13 mouse cellular contexts compared by ENCODE assay signal in genomic region chr8:98016540-98016939, GRCm38 (mm10).
"Had no signal": no experiment of that assay in that cellular context is flagged by ENCODE, and none has a peak within 500 bp of the region (broad histone marks: within the 10 kb centered on the region; RNA-seq: fewer than 3 reads in every experiment).

No protein-coding gene starts in this region.

- H3K9ac ChIP-seq: kidney, embryonic 15.5 days; limb, embryonic 15.5 days; lung, embryonic 14.5 days; neural tube, embryonic 13.5 days had no signal

- H3K4me3 ChIP-seq: kidney, embryonic 15.5 days; left cerebral cortex, adult 2 months; limb, embryonic 15.5 days; midbrain, embryonic 10.5 days; neural tube, embryonic 13.5 days had no signal

- H3K27me3 ChIP-seq: kidney, embryonic 15.5 days; limb, embryonic 15.5 days; neural tube, embryonic 13.5 days had no signal

- DNase-seq: kidney, adult 2 months; kidney, postnatal 14 days; lung, embryonic 14.5 days; lung, postnatal 10 days; lung, postnatal 4 days; midbrain, embryonic 14.5 days; right cerebral cortex, postnatal 14 days; thymus, postnatal 4 days had no signal

- H3K36me3 ChIP-seq: kidney, embryonic 15.5 days; limb, embryonic 15.5 days; midbrain, embryonic 10.5 days; neural tube, embryonic 13.5 days had no signal

- H3K4me1 ChIP-seq: kidney, embryonic 15.5 days; limb, embryonic 15.5 days; midbrain, embryonic 10.5 days; neural tube, embryonic 13.5 days had no signal

- H3K4me2 ChIP-seq: kidney, embryonic 15.5 days; limb, embryonic 15.5 days; lung, embryonic 14.5 days; neural tube, embryonic 13.5 days had no signal

- H3K27ac ChIP-seq: kidney, embryonic 15.5 days; left cerebral cortex, adult 2 months; limb, embryonic 15.5 days; midbrain, embryonic 10.5 days; neural tube, embryonic 13.5 days had no signal

- H3K9me3 ChIP-seq: kidney, embryonic 15.5 days; limb, embryonic 15.5 days; midbrain, embryonic 10.5 days; neural tube, embryonic 13.5 days had no signal
